Mouse (Mus musculus) activated CD4-positive, CD25-positive, alpha-beta regulatory T cell (primary cell): Measurements from ENCODE around the gene Phactr3. TPM values are rescaled to one million over a fixed set of nuclear protein-coding genes. Genes with fewer than 3 reads are reported as not detected.

Source experiments
- polyA plus RNA-seq, 2 experiments: library from polyadenylated mRNA; unstranded; fragments of 100-300 nt; shearing (Covaris generic); gene quantifications; one replicate each; pipeline ENCODE4 v1.2.1; 2017

The Phactr3 gene
- under 1 TPM in 1 of 2 experiments, not detected in 1; 0.92 TPM for polyA plus RNA-seq

GRCm38 (mm10) chr2:178118801-178119560 is at the start of gene Phactr3:
TSS of gene Phactr3 (plus strand) at chr2:178118975.

GRCm38 (mm10) chr2:178078166-178078717 is 40.5 kb upstream of the Phactr3 start, which contains the start of gene Zfp931:
TSS of gene Zfp931 (minus strand) at chr2:178078476.

Other genes starting within 250 kb of the Phactr3 start
- not detected for gene Gm14327, start 221.9 kb upstream of the Phactr3 start, polyA plus RNA-seq
- gene Zfp972, start 193.4 kb upstream of the Phactr3 start, polyA plus RNA-seq: under 1 TPM; 0.92 to 0.97 TPM
- 10 to 100 TPM in 1 of 2 experiments, 1 to 10 TPM in 1; 8.3 to 10.1 TPM for gene Gm14326, start 161.7 kb upstream of the Phactr3 start, polyA plus RNA-seq
- gene Zfp971, start 95.7 kb upstream of the Phactr3 start, polyA plus RNA-seq: 1 to 10 TPM; 8.5 to 10.0 TPM
- 10 to 100 TPM in 1 of 2 experiments, 1 to 10 TPM in 1; 8.6 to 10.7 TPM for gene Zfp931, start 40.5 kb upstream of the Phactr3 start, polyA plus RNA-seq